Mouse (Mus musculus) MEL (cell line): ENCODE data around the gene Sde2.

Experiments
- CHD2 ChIP-seq: IDR thresholded peaks from 2 replicates; pipeline ENCODE4 v1.6.1; 2011; ENCODE audit warnings: low read length, improper control_type of control experiment
- CTCF ChIP-seq, 3 experiments: IDR thresholded peaks in 2 of 3; conservative IDR thresholded peaks in 1 of 3; 2 replicates each; pipeline ENCODE4 v1.5.1; 2011 to 2012; ENCODE audit warnings: low read length in 3 of 3, low read depth in 2 of 3, mild to moderate bottlenecking in 2 of 3, improper control_type of control experiment in 1 of 3, inconsistent platforms in 1 of 3, mixed read lengths in 1 of 3, moderate library complexity in 1 of 3; ENCODE audit not compliant: control insufficient read depth in 1 of 3, insufficient read depth in 1 of 3, poor library complexity in 1 of 3, severe bottlenecking in 1 of 3
- EP300 ChIP-seq, 2 experiments: IDR thresholded peaks; 2 replicates each; pipeline ENCODE4 v1.6.1; 2011; ENCODE audit warnings: improper control_type of control experiment in 2 of 2, low read length in 2 of 2, low read depth in 1 of 2, mild to moderate bottlenecking in 1 of 2
- MAFK ChIP-seq: IDR thresholded peaks from 2 replicates; pipeline ENCODE4 v1.6.1; 2011; ENCODE audit warnings: low read depth, mild to moderate bottlenecking, low read length, improper control_type of control experiment, borderline replicate concordance
- MXI1 ChIP-seq: IDR thresholded peaks from 2 replicates; pipeline ENCODE4 v1.6.1; 2011; ENCODE audit warnings: mild to moderate bottlenecking, low read depth, low read length, improper control_type of control experiment
- NRF1 ChIP-seq: IDR thresholded peaks from 2 replicates; pipeline ENCODE4 v1.6.1; 2014; ENCODE audit warnings: low read depth, mild to moderate bottlenecking, inconsistent platforms, low read length, improper control_type of control experiment, moderate library complexity; ENCODE audit not compliant: poor library complexity, insufficient read depth, severe bottlenecking
- ZMIZ1 ChIP-seq: IDR thresholded peaks from 2 replicates; pipeline ENCODE4 v1.6.1; 2012; ENCODE audit warnings: low read depth, mild to moderate bottlenecking, inconsistent platforms, low read length, improper control_type of control experiment, moderate library complexity

DNA sequence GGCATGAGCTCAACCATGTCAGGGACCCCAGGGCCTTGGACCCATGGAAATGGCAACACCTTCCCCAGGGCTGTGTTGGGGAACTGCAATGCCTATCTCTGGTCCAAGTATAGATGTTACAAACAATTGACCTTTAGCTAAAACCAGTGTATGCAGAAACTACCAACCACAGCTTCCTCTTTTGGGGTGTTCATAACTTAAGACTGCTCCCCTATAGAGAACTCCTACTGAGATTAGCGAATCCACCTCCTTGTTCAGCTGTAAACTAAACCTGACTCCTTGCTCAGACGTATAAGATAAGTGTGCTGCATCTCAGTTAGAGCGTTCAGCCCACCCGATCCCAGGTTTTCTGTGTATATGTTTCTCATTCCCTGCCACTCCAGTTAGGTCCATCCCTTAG, 24.3 kb upstream of the Sde2 start:
- peak in 1 of 2 experiments; percentile 37; a peak in 1 of 4 replicates for TF ChIP-seq EP300 (IDR thresholded peaks at IDR 0.05; ENCODE audit: low read depth in 1 of 2, low read length in 2 of 2)
- TF ChIP-seq CHD2, result no peak
- TF ChIP-seq CTCF (IDR thresholded peaks at IDR 0.05 in 2 of 3, conservative IDR thresholded peaks at IDR 0.05 in 1 of 3; ENCODE audit: control insufficient read depth in 1 of 3, insufficient read depth in 1 of 3, low read depth in 2 of 3, low read length in 3 of 3, poor library complexity in 1 of 3, severe bottlenecking in 1 of 3), result no peak
- TF ChIP-seq ZMIZ1, result no peak
- no peak for TF ChIP-seq NRF1
- TF ChIP-seq MAFK, result no peak
- TF ChIP-seq MXI1, result no peak
